Mouse (Mus musculus) spleen, adult 12 weeks (tissue): Measurements from ENCODE around the gene Gm4131.
"Not testable (repeated sequence)": the region's sequence is repeated elsewhere in the genome, so short reads cannot be mapped to it uniquely, and the experiment has no call there.

Source experiments
- DNase-seq: peaks from one replicate; pipeline ENCODE4 v3.0.0; 2022; ENCODE audit warnings: low spot score

The Gm4131 gene

GRCm38 (mm10) chr14:62566821-62567220 lies at the start of gene Gm4131:
TSS of gene Gm4131 (minus strand) at chr14:62566921.
- DNase-seq: not testable (repeated sequence)

- DNase-seq: no peak
These were observed 43.2 kb upstream of the Gm4131 start for GRCm38 (mm10) chr14:62609904-62610303.

- no peak for DNase-seq
These were observed 41.1 kb upstream of the Gm4131 start for GRCm38 (mm10) chr14:62607791-62608196.

- DNase-seq: no peak
These were observed 36.1 kb upstream of the Gm4131 start for GRCm38 (mm10) chr14:62602869-62603268.

- no peak for DNase-seq
These were observed 35.5 kb upstream of the Gm4131 start for GRCm38 (mm10) chr14:62602271-62602670.

GRCm38 (mm10) chr14:62600109-62600522 lies 33.4 kb upstream of the Gm4131 start:
- DNase-seq: no peak

- no peak for DNase-seq
These were observed 18.6 kb upstream of the Gm4131 start for GRCm38 (mm10) chr14:62585338-62585737.

- no peak for DNase-seq
These were observed 17.9 kb upstream of the Gm4131 start for GRCm38 (mm10) chr14:62584637-62585036.

GRCm38 (mm10) chr14:62581768-62582167 lies 15.0 kb upstream of the Gm4131 start:
- no peak for DNase-seq

GRCm38 (mm10) chr14:62580945-62581344 lies 14.2 kb upstream of the Gm4131 start:
- no peak for DNase-seq

- no peak for DNase-seq
These were observed 9.1 kb upstream of the Gm4131 start for GRCm38 (mm10) chr14:62575862-62576261.

- DNase-seq: no peak
These were observed 8.2 kb upstream of the Gm4131 start for GRCm38 (mm10) chr14:62574906-62575305.

GRCm38 (mm10) chr14:62573454-62573853 lies 6.7 kb upstream of the Gm4131 start:
- no peak for DNase-seq

GRCm38 (mm10) chr14:62570299-62570698 lies 3.6 kb upstream of the Gm4131 start:
- DNase-seq: no peak

GRCm38 (mm10) chr14:62569463-62569862 lies 2.7 kb upstream of the Gm4131 start:
- no peak for DNase-seq

- no peak for DNase-seq
These were observed 3.0 kb downstream of the Gm4131 start for GRCm38 (mm10) chr14:62563679-62564078.

GRCm38 (mm10) chr14:62561875-62562748 lies 4.6 kb downstream of the Gm4131 start:
- no peak for DNase-seq

GRCm38 (mm10) chr14:62557111-62557510 lies 9.6 kb downstream of the Gm4131 start:
- DNase-seq: no peak

- no peak for DNase-seq
These were observed 10.6 kb downstream of the Gm4131 start for GRCm38 (mm10) chr14:62555840-62556810.

GRCm38 (mm10) chr14:62555309-62555829 lies 11.4 kb downstream of the Gm4131 start, which contains the start of gene Fam124a:
TSS of gene Fam124a (plus strand) at chr14:62555737.
- DNase-seq: no peak

GRCm38 (mm10) chr14:62553786-62554185 lies 12.9 kb downstream of the Gm4131 start:
- no peak for DNase-seq

GRCm38 (mm10) chr14:62552771-62553170 lies 13.9 kb downstream of the Gm4131 start:
- no peak for DNase-seq
